9 mouse cellular contexts compared by ENCODE assay signal in the genomic region with DNA sequence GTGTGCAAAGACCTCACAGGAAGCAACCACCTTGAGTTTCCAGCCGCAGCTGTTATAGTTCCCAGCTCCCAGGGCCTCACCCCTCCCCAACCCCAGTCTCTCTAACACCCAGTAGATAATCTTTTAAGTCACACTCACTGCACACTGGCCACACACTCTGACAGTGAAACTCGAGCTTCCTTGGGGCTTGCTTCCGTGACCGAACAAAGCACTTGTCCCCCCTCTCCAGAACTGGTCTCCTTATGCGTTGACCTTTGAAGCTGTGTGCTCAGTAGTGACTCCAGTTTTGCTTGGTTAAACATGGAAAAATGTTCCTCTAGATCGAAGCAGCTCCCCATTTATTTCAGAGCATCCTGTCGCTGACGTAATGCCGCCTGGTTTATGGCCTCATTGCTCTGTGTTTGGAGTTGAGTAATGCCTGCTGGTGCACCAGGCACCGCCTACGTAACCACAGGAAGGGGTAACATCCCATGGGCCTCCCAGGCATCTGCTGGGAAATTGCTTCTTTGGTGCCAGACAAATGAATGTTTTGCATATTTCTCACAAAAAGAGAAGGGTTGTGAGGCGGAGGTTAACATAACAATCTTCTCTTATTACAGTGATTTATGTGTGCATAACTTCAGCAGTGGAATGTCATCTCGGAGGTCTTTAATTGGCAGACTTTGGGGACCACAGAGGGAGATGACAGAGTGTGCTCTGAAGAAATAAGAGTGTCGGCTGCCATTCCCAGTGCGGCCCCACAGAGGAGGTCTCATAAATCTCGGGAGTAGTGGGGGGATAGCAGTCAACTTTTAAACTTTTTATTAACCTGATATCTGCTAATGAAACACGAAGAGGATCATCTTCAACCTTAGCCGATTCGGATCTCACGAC.
DNase-seq lines count a peak whose midpoint lies in the region; ATAC-seq and TF ChIP-seq lines count a peak whose summit lies in the region.
"Had no signal": no experiment of that assay in that cellular context is flagged by ENCODE, and none has a peak within 500 bp of the region (broad histone marks: within the 10 kb centered on the region; RNA-seq: fewer than 3 reads in every experiment).

No protein-coding gene starts in this region.

- DNase-seq in layer of hippocampus, adult 11-12 months (ENCODE audit: low spot score) = peak; percentile 30
- DNase-seq in layer of hippocampus, postnatal 14 days (ENCODE audit: low spot score in 2 of 2) = no peak
- peak; percentile 89 for DNase-seq in embryonic facial prominence, embryonic 14.5 days (ENCODE audit: low spot score)
- peak; percentile 90 for DNase-seq in lung, postnatal 0 days (ENCODE audit: low spot score)
- DNase-seq in frontal cortex, postnatal 10 days (ENCODE audit: low spot score in 2 of 2) = no peak
- no peak for DNase-seq in left cerebral cortex, postnatal 10 days (ENCODE audit: extremely low spot score in 1 of 2, low spot score in 2 of 2)
- DNase-seq: cerebellum, adult 8-10 months had no signal

- no peak overlapping the region for H3K4me2 ChIP-seq in embryonic facial prominence, embryonic 14.5 days (ENCODE audit: low read depth, low read length)
- H3K4me2 ChIP-seq in kidney, embryonic 16.5 days (replicated peaks; ENCODE audit: low read depth, low read length) = peak overlapping the region; percentile 11; the same call in 1 of the 2 replicates
- no peak overlapping the region for H3K4me2 ChIP-seq in lung, postnatal 0 days (replicated peaks; ENCODE audit: low read depth, low read length)
- no peak overlapping the region for H3K4me2 ChIP-seq in forebrain, embryonic 16.5 days (ENCODE audit: low read length)

- H3K4me1 ChIP-seq in embryonic facial prominence, embryonic 14.5 days (ENCODE audit: control insufficient read depth, insufficient read depth, low read length) = peaks cover 13% of the 10 kb centered on the region
- H3K4me1 ChIP-seq in kidney, embryonic 16.5 days (ENCODE audit: insufficient read depth, low read length) = peaks cover 11% of the 10 kb centered on the region
- no peaks in the 10 kb centered on the region for H3K4me1 ChIP-seq in lung, postnatal 0 days (ENCODE audit: insufficient read depth, low read depth, low read length)
- no peaks in the 10 kb centered on the region for H3K4me1 ChIP-seq in forebrain, embryonic 16.5 days (replicated peaks; ENCODE audit: control insufficient read depth, insufficient read depth, low read length)

- ATAC-seq in embryonic facial prominence, embryonic 14.5 days (ENCODE audit: low read depth) = peak; percentile 86
- peak; percentile 97 for ATAC-seq in kidney, embryonic 16.5 days (ENCODE audit: low FRiP score, low TSS enrichment)
- peak; percentile 90 for ATAC-seq in lung, postnatal 0 days
- ATAC-seq in forebrain, embryonic 16.5 days = no peak

- 0 out of 2 replicates have a peak, but pooled peaks have one; percentile 4 for TF ChIP-seq CTCF in lung, postnatal 0 days (IDR thresholded peaks at IDR 0.05)

- no peak overlapping the region for H3K9ac ChIP-seq in embryonic facial prominence, embryonic 14.5 days (ENCODE audit: low read depth, low read length)
- no peak overlapping the region for H3K9ac ChIP-seq in kidney, embryonic 16.5 days (replicated peaks; ENCODE audit: low read length)
- H3K9ac ChIP-seq in lung, postnatal 0 days (replicated peaks; ENCODE audit: low read depth) = no peak overlapping the region
- no peak overlapping the region for H3K9ac ChIP-seq in forebrain, embryonic 16.5 days (replicated peaks; ENCODE audit: low read depth, low read length)

- no peaks in the 10 kb centered on the region for H3K9me3 ChIP-seq in embryonic facial prominence, embryonic 14.5 days (ENCODE audit: control insufficient read depth, low read length)
- no peaks in the 10 kb centered on the region for H3K9me3 ChIP-seq in kidney, embryonic 16.5 days (ENCODE audit: low read length)
- no peaks in the 10 kb centered on the region for H3K9me3 ChIP-seq in lung, postnatal 0 days (ENCODE audit: low read length)
- no peaks in the 10 kb centered on the region for H3K9me3 ChIP-seq in forebrain, embryonic 16.5 days (ENCODE audit: control insufficient read depth, low read length)

- no peaks in the 10 kb centered on the region for H3K27me3 ChIP-seq in embryonic facial prominence, embryonic 14.5 days (replicated peaks; ENCODE audit: control insufficient read depth, insufficient read depth, low read length)
- no peaks in the 10 kb centered on the region for H3K27me3 ChIP-seq in kidney, embryonic 16.5 days (ENCODE audit: insufficient read depth, low read length)
- no peaks in the 10 kb centered on the region for H3K27me3 ChIP-seq in lung, postnatal 0 days (replicated peaks; ENCODE audit: insufficient read depth, low read length)
- H3K27me3 ChIP-seq in forebrain, embryonic 16.5 days (replicated peaks; ENCODE audit: control insufficient read depth, insufficient read depth, low read length) = no peaks in the 10 kb centered on the region

- TF ChIP-seq EP300 in lung, postnatal 0 days (IDR thresholded peaks at IDR 0.05) = peak; percentile 78

- H3K36me3 ChIP-seq in embryonic facial prominence, embryonic 14.5 days (ENCODE audit: control insufficient read depth, insufficient read depth, low read length) = no peaks in the 10 kb centered on the region
- H3K36me3 ChIP-seq in kidney, embryonic 16.5 days (ENCODE audit: insufficient read depth, low read length) = no peaks in the 10 kb centered on the region
- H3K36me3 ChIP-seq in lung, postnatal 0 days (ENCODE audit: insufficient read depth, low read length) = no peaks in the 10 kb centered on the region
- H3K36me3 ChIP-seq in forebrain, embryonic 16.5 days (ENCODE audit: control insufficient read depth, insufficient read depth) = no peaks in the 10 kb centered on the region

- no peak overlapping the region for H3K4me3 ChIP-seq in embryonic facial prominence, embryonic 14.5 days (ENCODE audit: low read depth, low read length)
- no peak overlapping the region for H3K4me3 ChIP-seq in kidney, embryonic 16.5 days (ENCODE audit: low read length)
- H3K4me3 ChIP-seq in lung, postnatal 0 days (ENCODE audit: low read depth, low read length) = no peak overlapping the region
- no peak overlapping the region for H3K4me3 ChIP-seq in forebrain, embryonic 16.5 days (replicated peaks; ENCODE audit: low read length)

- intact Hi-C loops in left cerebral cortex, postnatal 10 days (cut with DNase I) = no loop called here

- WGBS in embryonic facial prominence, embryonic 14.5 days = 43% methylated on average over 20 of the region's 20 CpGs
- WGBS in kidney, embryonic 16.5 days = 14% methylated on average over 20 of the region's 20 CpGs
- WGBS in lung, postnatal 0 days = 28% methylated on average over 20 of the region's 20 CpGs
- 84% methylated on average over 20 of the region's 20 CpGs for WGBS in forebrain, embryonic 16.5 days

- peak overlapping the region; percentile 55; the same call in 1 of the 2 replicates for H3K27ac ChIP-seq in embryonic facial prominence, embryonic 14.5 days (replicated peaks; ENCODE audit: low read depth, low read length)
- peak overlapping the region; percentile 82 for H3K27ac ChIP-seq in kidney, embryonic 16.5 days (ENCODE audit: low read length)
- peak overlapping the region; percentile 32; the same call in 1 of the 2 replicates for H3K27ac ChIP-seq in lung, postnatal 0 days (ENCODE audit: low read length)
- no peak overlapping the region for H3K27ac ChIP-seq in forebrain, embryonic 16.5 days (ENCODE audit: low read length)

Comparison
In these comparisons a context has a peak if more than half of its experiments do, and no peak if none do; other contexts are left out.
1. DNase-seq: peak in layer of hippocampus, adult 11-12 months (single experiment), embryonic facial prominence, embryonic 14.5 days (single experiment) and lung, postnatal 0 days (single experiment); none in layer of hippocampus, postnatal 14 days (0 of 2), frontal cortex, postnatal 10 days (0 of 2) and left cerebral cortex, postnatal 10 days (0 of 2).